Mouse (Mus musculus) cerebellum, adult 9-10 months (tissue): ENCODE measurements around the gene Rer1.

ENCODE experiments used
- DNase-seq: peaks from one replicate; pipeline ENCODE4 v3.0.0; 2022

Rer1 gene

DNA sequence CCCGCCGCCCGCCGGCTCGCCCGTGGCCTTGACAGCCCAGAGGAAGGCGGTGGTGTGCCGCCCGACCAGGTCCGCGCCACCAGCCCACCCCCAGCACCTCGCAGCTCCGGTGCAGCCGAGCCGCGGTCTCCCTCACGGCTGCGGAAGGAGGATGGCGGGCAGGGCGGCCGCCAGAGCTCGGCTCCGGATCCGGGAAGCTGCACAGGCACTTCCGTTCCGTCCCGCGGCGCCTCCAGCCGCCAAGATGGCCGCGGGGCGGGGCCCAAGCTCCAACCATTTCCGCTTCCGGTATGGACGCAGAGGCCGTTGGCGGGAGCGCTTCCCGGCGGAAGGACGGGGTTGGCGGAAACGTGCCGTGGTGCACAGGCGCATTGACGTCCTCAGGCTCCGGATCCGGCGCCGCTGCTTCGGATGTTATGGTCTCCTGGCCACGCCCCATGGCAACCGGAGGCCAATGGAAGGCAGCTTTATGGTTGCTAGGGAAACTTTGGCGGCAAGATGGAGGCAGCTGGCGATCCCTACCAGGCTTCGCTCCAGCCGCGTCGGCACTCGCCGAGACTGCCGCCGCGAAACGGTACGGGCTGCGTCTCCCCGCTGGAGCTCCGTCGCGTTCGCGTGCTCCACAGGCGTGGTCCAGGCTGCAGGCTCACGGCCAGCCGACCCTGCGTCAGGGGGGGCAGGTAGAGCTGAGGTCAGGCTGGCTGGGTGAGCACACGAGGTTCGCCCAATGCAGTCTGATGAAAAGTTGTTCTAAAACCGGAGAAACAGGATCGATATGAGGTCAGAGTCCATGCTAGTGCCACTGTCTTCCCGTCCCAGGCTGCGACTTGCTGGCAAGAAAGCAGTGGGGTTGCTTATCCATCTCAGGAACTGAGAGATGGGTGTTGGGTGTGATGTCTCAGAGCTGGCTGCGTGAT, at the start of gene Rer1, which contains the start of gene Morn1:
Gene Rer1 (minus strand): TSS at position 275 of the 917 bp plus-strand sequence.
Gene Morn1 (plus strand): TSS at position 470 of the 917 bp plus-strand sequence.
- peak; percentile 100 for DNase-seq

DNA sequence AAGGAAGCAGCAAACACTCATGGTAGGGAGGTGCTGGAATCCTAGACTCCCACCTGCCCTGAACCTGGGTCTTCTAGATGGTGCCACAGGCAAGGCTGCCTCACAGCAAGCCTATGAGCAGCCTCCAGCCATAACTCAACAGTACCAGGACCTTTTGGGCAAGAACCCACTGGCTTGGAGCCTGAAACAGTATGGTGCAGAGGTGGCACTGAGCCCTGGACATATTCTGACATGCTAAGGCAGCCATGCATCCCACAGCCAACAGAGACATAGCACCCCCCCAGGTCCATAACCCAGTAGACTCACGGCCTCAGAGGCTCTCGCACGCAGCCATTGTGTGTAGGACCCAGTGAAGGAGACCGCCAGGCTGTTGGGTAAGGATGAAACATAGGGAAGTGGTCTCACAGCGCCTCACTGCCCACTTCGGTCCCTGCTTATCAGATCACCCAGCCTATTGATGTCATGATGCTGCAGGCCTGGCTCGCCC, 48.5 kb upstream of the Rer1 start:
- no peak for DNase-seq

DNA sequence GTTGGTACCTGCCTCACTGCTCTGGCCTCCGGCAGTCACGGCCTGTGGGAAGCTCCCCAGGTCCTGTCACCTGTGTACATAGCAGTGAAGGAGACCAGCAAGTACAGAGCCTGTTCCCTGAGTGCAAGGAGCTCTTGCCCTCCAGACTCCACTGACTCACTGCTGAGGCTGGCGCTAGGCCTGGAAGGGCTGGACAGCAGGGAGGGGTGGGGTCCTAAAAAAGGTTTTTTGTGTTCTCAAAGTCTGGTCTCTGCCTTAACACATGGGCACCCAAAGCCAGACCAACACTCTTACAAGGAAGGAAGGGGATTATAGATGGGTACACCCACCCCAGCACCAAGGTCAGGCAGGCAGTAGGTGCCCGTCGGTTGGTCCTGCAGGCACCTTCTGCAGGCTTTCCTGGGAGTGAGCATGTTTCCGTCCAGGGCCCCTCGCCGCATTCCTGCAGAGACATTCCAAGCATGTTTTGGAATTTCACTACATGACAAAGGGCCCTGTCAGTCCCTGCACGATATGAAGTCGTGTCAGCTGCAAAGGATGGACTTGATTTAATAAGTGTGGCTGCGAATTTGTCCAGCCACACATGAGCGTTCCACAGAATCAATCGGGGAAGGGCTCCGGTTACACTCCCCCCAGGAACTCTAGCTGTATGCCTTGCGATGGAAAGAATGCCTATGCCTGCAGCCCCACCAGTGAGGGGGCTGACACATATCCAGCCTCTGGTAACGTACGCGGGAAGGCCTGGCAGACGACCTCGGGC, 47.7 kb upstream of the Rer1 start:
- no peak for DNase-seq

DNA sequence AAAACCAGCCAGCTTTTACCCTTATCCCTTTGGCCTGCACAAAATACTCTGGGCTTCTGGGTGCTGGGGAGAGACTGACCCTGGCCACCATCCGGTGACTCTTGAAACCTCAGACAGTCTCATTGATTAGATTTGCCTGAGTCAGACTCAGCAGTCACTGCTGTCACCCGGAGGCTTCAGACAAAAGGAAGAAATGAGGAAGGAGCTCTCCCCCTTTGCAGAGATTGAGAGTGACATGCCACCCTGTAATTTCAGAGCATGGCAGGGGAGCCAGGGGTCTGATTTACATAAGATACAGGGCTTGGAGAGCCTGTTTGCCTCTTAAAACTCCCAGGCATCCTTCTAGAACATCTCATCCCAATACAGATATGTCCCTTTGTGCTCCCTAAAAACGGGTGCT, 47.0 kb upstream of the Rer1 start:
- DNase-seq = no peak

GRCm38 (mm10) chr4:155130616-155131015, 44.4 kb upstream of the Rer1 start:
- no peak for DNase-seq

- peak; percentile 87 for DNase-seq
These were observed 43.8 kb upstream of the Rer1 start for GRCm38 (mm10) chr4:155129996-155130395.

GRCm38 (mm10) chr4:155129132-155129917, 43.1 kb upstream of the Rer1 start:
- no peak for DNase-seq

DNA sequence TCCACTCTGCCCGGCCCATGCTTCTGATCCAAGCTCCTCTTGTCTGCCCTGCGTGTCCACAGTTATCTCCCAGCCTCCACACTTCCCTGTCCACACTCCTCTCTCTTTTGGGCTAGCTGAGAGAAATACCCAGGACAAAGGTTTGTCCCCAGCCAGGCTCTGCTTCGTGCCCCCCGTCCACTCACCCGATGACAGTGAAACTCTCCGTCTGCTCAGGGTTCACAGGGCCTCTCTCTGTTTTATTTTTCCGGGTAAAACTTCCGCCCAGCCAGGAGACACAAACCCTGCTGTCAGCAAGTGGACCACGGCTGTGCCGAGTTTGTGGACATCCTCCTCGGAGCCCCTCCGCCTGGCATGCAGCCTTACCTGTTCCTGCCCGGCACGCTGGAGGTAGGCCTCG, 42.2 kb upstream of the Rer1 start:
- DNase-seq = no peak

DNA sequence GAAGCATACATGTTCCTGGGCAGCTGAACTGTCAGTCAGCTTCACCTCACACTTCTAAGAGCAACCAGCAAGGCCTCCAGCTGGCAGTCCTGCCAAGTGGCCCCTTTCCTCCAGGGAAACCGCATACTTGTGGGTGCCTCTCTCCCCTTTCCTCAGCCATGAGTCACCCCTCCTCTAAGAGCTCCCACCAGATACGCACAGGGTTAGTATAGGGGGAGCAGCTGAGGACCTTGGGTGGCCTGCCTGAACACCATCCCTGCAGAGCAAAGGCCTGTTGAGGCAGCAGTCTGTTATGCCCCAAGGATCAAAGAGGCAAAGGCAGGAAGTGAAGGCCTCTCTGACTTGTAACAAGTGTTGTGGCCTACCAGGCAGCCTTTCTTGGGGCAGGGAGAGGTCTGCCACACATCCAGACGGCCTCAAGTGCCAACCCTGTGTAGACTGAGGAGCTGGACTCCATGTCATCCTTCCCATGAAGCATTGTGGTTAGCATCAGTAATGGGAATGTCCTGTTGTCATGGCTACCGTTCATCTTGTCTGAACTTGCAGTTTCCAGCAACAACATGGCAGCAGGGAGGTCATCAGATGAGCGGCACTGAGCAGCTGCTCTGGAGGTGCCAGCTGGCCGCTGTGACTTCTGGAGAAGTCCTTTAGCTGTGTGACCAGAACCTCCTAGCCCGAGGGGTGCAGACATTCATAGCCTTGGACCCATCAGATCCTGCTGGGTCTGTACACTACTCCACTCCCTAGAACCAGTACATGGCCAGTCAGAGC, 40.6 kb upstream of the Rer1 start:
- no peak for DNase-seq

DNA sequence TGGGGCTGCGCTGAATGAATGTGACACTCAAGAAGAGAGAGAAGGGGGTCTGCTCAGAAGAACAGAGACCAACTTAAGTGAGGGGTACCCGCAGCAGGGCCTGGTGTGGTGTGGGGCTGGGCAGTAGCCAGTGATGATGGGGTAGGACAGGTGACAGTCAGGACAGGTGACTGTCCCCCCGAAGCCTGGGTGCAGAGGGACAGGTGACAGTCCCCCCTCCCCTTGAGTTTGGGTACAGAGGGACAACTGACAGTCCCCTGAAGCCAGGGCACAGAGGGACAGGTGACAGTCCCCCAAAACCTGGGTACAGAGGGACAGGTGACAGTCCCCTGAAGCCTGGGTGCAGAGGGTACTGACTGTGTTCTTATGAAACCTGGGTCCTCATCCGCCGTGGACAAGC, 40.0 kb upstream of the Rer1 start:
- no peak for DNase-seq

DNA sequence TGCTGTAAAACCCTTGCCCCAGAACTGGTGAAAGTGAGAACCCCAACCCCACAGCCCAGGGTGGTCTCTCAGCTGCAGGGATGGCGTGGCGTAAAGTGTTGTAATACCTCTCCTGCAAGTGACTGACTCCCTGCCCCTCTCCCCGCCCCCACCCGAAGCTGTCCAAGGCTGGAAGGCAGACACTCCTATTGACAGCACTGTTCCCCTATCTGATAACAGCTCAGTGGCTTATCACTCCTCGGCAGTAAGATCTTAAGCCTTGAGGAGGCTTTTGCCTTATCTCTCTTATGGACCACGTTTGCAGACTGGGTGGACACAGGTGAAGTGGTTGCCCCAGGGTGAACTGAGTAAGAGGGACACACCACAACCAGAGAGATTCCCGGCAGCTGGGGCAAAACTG, 39.1 kb upstream of the Rer1 start:
- no peak for DNase-seq

DNA sequence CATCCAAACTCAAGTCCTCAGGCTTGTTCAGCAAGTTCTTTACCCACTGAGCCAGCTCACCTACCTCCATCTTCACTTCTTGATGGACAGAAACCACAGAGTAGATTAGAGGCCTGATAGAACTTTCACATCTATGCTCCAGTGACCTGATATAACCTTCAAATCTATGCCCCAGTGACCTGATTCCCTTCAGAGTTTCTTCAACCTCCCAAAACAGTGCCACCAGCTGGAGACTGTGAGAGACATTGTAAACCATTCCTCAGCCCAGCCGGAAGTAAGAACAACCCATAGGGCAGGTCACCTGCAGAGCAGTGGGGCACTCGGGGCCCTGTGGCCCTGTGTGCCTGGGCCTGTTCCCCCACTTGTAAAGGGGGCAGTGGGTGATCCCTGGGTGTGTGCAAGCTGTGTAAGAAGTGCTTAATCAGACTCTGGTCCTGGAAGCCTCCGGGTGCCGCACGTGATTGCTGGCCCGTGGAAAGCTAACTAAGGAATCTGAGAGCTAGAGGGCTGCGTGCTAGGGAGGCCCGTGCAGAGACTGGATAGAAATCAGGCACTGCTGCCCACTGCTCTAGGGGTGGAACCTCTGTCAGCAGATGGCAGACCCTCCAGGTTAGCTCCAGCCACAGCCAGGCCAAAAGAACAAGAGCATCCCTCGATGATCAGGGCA, 37.8 kb upstream of the Rer1 start:
- DNase-seq = no peak

DNA sequence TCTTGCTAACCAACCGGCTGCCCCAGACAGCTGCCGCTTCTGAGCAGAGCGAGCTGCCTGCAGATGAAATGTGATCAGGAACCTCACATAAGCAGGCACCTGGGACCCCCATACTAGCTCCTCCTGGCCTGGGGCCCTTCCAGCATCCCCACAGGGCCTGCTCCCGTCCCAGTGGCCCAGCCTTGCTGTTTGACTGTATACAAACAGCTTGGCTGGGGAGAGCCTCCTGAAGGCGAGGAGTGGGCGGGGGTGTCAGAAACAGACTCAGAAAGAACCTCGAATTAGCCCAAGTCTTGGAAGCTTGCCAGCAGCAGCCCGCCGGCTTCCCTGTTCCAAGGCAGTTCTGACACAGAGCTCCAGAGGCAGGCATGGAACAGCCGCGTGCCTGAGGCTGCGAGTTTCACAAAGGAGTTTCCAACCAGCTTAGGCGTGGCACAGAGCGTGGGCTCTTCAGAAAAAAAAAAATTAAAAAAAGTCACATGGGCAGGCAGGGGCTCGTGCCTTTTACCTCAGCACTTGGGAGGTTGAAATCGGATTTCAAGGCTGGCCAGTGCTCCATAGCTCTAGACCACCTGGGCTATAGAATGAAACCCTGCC, 36.4 kb upstream of the Rer1 start:
- peak; percentile 54 for DNase-seq

DNA sequence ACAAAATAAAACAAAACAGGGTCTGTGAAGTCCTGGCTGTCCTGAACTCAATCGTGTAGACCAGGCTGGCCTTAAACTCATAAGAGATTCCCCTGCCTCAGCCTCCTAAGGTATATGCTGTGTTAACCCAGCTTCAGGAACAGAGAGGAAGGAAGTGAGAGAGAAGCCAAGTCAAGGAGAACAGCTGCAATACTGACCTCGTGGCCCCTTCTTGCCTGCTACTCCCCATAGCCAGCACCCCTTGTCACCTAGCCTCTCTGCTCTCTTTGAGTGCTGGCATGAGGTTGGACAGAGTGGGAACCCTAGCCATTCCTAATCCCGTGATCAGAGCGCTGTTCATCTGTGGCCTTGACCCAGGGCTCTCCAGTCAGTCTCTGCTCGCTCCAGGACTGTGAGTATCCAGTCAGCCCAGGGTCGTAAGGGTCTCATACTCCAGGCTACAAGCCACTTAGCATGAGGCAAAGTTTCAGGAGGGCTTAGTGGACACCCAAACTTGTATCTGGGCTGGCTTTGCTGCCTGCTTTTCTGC, 35.8 kb upstream of the Rer1 start:
- DNase-seq = no peak

DNA sequence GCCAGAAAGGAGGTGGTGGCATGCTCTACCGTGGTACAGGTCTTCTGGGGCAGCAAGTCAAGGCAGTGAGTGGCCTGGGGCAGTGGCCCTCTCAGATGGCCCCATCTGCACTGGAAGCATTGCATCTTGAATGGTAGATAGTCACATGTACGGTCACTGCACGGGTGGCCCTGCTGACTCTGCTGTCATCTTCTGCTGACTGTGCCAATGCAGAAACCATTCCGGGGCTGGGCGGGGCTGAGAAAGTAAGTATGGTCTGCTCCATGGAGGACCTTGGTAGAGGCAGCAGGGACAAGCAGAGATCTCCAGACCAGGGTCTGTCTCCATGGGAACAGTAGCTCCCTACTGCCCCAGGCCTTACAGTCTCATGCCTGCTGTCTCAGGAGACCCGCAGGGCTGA, 35.0 kb upstream of the Rer1 start:
- DNase-seq = no peak

DNA sequence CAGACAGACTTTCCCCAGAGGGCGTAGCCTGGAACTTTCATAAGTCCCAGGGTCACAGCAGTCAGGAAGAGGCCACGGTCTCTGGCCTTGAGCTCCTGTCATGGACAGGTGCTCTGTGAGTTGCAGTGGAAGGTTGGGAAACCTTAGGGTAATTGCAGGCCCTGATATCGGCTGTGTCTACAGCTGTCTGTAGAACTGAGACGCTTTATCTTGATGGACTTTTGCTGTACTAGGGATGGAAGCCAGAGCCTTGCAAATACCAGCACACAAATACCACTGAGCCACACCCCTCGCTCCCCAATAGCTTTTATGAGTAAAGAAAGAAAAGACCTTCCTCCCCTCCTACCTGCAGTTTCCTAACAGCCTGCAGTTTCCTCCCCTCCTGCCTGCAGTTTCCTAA, 34.4 kb upstream of the Rer1 start:
- DNase-seq = no peak

GRCm38 (mm10) chr4:155120038-155120437, 33.9 kb upstream of the Rer1 start:
- no peak for DNase-seq

DNA sequence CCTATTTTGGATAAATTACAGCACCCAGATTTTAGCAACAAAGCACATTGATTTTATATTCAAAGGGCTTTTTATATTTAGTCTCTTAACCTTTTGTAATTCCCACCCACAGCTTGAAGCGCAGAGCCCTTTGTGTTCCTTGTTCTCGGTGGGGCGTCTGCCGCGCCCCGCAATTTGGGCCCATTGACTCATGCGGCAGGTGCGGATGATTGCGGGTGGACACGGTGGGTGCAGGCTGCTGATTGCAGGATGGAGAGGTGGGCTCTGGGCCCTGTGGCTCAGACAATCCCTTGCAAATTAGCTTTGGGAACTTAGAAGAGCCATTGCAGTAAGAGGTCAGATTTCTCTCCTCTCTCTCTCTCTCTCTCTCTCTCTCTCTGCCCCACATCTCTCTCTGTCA, 32.1 kb upstream of the Rer1 start:
- no peak for DNase-seq

- DNase-seq = no peak
These were observed 31.3 kb upstream of the Rer1 start for GRCm38 (mm10) chr4:155117396-155117978.

DNA sequence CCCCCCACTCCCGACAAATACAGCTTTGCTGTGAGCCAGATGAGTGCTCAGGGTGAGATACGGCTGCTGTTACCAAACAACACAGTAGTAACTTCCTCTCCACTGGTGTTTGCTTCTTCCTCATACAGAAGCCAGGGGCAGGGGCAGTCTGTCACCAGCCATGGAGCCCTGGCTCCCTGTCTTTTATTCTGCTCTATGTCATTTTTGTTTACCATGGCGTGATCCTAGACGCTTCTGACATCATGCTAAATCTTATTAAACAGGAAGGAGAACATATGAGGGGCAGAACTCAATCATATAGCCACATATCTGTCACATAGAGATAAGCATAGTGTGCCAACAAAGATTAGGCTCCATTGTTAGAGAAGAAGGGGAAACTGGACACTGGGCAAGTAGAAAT, 30.4 kb upstream of the Rer1 start:
- no peak for DNase-seq
